Mouse (Mus musculus) gastrocnemius, adult 2 months (tissue): ENCODE measurements around the gene Gm11492. TPM values are rescaled to one million over a fixed set of nuclear protein-coding genes. Genes with fewer than 3 reads are reported as not detected.

ENCODE experiments used
- DNase-seq: peaks from one replicate; pipeline ENCODE4 v3.0.0; 2022
- H3K27ac ChIP-seq: fragments of 200-600 bp; 2 replicates; pipeline ENCODE4 v1.8.1; 2022; ENCODE audit warnings: mild to moderate bottlenecking
- H3K4me3 ChIP-seq: fragments of 200-600 bp; 2 replicates; pipeline ENCODE4 v1.8.1; 2022; ENCODE audit warnings: mild to moderate bottlenecking, moderate library complexity
- CTCF ChIP-seq: fragments of 200-600 bp; IDR thresholded peaks from 2 replicates; pipeline ENCODE4 v1.8.1; 2022; ENCODE audit warnings: antibody characterized with exemption, mild to moderate bottlenecking, moderate library complexity
- intact Hi-C: fragments of 180-260 bp; cut with DNase I; formaldehyde crosslinking; loops from one replicate; pipeline ENCODE4 v1.15.1; 2025
- total RNA-seq, 2 experiments: library from RNA; stranded (reverse); gene quantifications; 2 replicates each; pipeline ENCODE4 v1.2.3; 2021

Gm11492 gene
- total RNA-seq, 2 experiments from 2014 or later, result not detected

DNA sequence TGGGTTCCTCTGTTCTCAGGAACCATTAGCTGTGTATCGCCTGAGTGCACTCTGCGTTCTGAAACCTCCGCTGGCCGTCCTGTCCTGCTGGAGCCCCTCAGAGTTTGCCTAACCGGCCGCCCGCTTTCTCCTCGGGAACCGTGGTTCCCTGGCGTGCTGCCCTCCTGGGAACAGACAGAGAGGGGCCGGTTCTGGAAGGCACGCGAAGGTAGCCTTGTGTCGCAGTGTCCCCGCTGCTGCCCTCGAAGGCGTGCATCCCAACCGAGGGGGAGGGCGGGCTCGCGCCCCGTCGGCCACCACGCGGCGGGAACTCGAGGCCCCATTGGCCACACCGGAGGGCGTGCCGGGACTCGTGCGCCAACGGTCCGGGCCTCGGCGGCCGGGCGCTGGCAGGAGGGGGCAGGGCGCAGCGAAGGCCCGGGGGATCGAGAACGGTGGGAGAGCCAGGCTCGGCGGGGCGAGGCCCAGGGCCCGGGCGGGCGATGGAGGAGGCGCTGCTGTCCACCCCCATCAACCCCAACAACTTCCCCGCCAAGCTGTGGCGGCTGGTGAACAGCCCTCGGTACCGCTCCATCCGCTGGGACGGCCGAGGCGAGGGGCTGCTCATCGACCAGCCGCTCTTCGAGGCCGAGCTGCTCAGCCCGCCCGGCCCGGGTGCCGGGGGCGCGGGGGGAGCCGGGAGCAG lies 50.5 kb downstream of the Gm11492 start, which contains the start of gene Hsf5:
Hsf5 (plus strand) TSS at position 375 of the 685 bp plus-strand sequence.
- no peak for TF ChIP-seq CTCF
- Histone ChIP-seq H3K4me3 (no peak within 1 kb of the TSS), H3K27ac (no peak within 1 kb of the TSS)
- intact Hi-C loops, result no loop called here
- DNase-seq, result no peak

GRCm38 (mm10) chr11:87617606-87618005 lies 51.2 kb downstream of the Gm11492 start:
- intact Hi-C loops, result no loop called here
- Histone ChIP-seq H3K4me3 (no peak overlapping the region), H3K27ac (no peak overlapping the region)
- TF ChIP-seq CTCF, result no peak
- no peak for DNase-seq

Other genes with a start within 250 kb of the Gm11492 start
- gene Ppm1e, start 207.6 kb upstream of the Gm11492 start, total RNA-seq, result under 1 TPM; 0.36 to 0.50 TPM
- under 1 TPM; 0.26 to 0.45 TPM for gene Rad51c, start 161.7 kb upstream of the Gm11492 start, total RNA-seq
- gene Tex14, start 161.6 kb upstream of the Gm11492 start, total RNA-seq, result not detected
- 10 to 100 TPM; 13.0 to 15.2 TPM for gene Sept4, start 2.2 kb downstream of the Gm11492 start, total RNA-seq
- 10 to 100 TPM; 10.6 to 12.4 TPM for gene Mtmr4, start 25.5 kb downstream of the Gm11492 start, total RNA-seq
- not detected for gene Hsf5, start 50.5 kb downstream of the Gm11492 start, total RNA-seq
- gene Rnf43, start 96.1 kb downstream of the Gm11492 start, total RNA-seq, result under 1 TPM; 0.39 to 0.89 TPM
- 10 to 100 TPM; 36.8 TPM for gene Supt4a, start 170.9 kb downstream of the Gm11492 start, total RNA-seq
- gene Tspoap1, start 193.9 kb downstream of the Gm11492 start, total RNA-seq, result not detected
- gene Mpo, start 226.9 kb downstream of the Gm11492 start, total RNA-seq, result not detected